Mouse (Mus musculus) E14TG2a.4 (cell line): ENCODE data around the gene Mycs.
A peak's percentile ranks its signal among the peaks of the same experiment; 100 is the strongest.

Experiments used
- H3K27me3 ChIP-seq: 2 replicates; pipeline ENCODE4 v1.6.1; 2014; ENCODE audit warnings: low read length, control low read depth; ENCODE audit not compliant: insufficient read depth
- H3K36me3 ChIP-seq: 2 replicates; pipeline ENCODE4 v1.6.1; 2014; ENCODE audit warnings: low read length, control low read depth; ENCODE audit not compliant: insufficient read depth
- H3K4me1 ChIP-seq: replicated peaks from 2 replicates; pipeline ENCODE4 v1.6.1; 2014; ENCODE audit warnings: low read depth, low read length, control low read depth
- H3K4me3 ChIP-seq: replicated peaks from 2 replicates; pipeline ENCODE4 v1.5.1; 2014; ENCODE audit warnings: mild to moderate bottlenecking, low read length
- H3K9me3 ChIP-seq: 2 replicates; pipeline ENCODE4 v1.6.1; 2014; ENCODE audit warnings: low read length, control low read depth
- CTCF ChIP-seq: conservative IDR thresholded peaks from 2 replicates; pipeline ENCODE4 v1.5.1; 2014; ENCODE audit warnings: low read length
- NANOG ChIP-seq: IDR thresholded peaks from 2 replicates; pipeline ENCODE4 v1.6.1; 2014; ENCODE audit warnings: borderline replicate concordance, low read length, mixed read lengths
- POU5F1 ChIP-seq: IDR thresholded peaks from 2 replicates; pipeline ENCODE4 v1.6.1; 2014; ENCODE audit warnings: low read length, borderline replicate concordance

Gene Mycs

GRCm38 (mm10) chrX:5469165-5469564 is at the start of gene Mycs:
Gene Mycs, minus strand, starts transcription at chrX:5469265.
- Histone ChIP-seq H3K36me3 (no peaks in the 10 kb centered on the region), H3K27me3 (peaks cover 18% of the 10 kb centered on the region), H3K4me1 (no peaks in the 10 kb centered on the region), H3K4me3 (peak within 1 kb of the TSS; percentile 61), H3K9me3 (no peaks in the 10 kb centered on the region)
- TF ChIP-seq POU5F1 (no peak), NANOG (no peak), CTCF (no peak)

DNA sequence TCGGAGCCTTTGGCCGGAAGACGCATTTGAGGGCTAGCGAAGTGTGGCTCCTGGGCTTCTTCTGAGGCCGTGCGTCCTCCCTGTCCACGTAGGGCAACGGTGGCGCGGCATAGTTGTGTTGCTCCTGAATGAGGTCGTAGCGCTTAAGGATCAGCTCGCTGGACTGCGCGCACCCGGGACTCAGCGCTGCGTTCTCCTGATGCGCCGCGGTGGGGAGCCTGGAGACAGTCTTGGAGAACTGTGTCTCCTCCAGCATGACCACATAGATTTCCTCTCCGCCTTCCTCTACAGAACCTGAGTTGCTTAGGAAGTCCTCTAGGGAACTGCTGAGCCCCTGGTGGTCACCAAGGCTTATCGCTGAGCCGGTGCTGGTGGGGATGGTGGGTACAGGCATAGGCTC is 1.0 kb downstream of the Mycs start:
- H3K4me1 ChIP-seq = no peaks in the 10 kb centered on the region
- no peaks in the 10 kb centered on the region for H3K36me3 ChIP-seq
- TF ChIP-seq POU5F1 (no peak), NANOG (no peak), CTCF (no peak)
- H3K4me3 ChIP-seq = peak overlapping the region; percentile 61
- peaks cover 18% of the 10 kb centered on the region for H3K27me3 ChIP-seq
- H3K9me3 ChIP-seq = no peaks in the 10 kb centered on the region
